Mouse (Mus musculus) retina, postnatal 7 days (tissue): ENCODE results near the gene Fxr2.

Experiments
- DNase-seq: peaks from one replicate; pipeline ENCODE4 v3.0.0-alpha.2; 2012; ENCODE audit warnings: low read depth, low spot score

The Fxr2 gene

DNA sequence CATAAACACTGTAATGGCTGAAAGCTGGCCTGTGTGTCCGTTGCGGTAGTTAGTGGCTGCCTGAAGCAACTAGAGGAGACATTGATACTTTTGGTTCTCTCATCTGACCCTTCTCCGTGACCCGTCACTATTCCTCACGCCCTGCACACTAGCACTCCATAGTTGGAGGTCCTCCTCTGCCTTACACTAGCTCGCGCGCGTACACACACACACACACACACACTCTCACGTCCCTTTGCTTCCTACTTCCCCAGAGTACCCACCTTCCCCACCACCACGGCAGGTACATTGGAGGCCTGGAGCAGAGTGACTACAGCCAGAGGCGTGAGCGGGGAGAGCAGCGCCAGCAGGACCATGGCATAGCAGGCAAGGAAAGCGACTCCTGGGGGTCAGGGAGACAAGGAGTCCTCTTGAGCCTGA, 24.7 kb downstream of the Fxr2 start:
- DNase-seq: no peak

- DNase-seq: no peak
Measured at GRCm38 (mm10) chr11:69661221-69661881, 28.6 kb downstream of the Fxr2 start.

GRCm38 (mm10) chr11:69662213-69662966, 29.6 kb downstream of the Fxr2 start, which contains the start of gene Mpdu1:
Mpdu1 (minus strand) TSS chr11:69662642.
- peak; percentile 95 for DNase-seq

GRCm38 (mm10) chr11:69662967-69663671, 30.3 kb downstream of the Fxr2 start:
- no peak for DNase-seq

DNA sequence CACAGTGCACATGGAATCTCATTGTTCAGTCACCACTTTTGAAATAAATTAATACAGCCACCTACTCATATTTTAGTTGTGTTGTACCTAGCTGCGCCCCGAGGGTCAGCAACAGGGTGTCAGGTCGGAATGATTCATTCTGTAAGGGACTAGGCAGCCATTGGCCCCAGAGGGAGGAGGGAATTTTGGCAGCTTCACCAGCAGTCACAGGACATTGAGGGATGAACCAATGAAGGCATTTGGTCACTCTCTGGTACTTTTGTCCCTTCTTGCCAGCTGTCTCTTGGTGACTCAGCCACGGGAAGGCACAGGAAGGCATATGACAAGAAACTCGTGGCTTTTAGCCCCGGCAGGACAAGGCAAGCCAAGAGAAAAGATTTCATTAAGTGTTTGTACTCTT, 31.0 kb downstream of the Fxr2 start:
- DNase-seq: no peak

GRCm38 (mm10) chr11:69664841-69665240, 32.1 kb downstream of the Fxr2 start:
- no peak for DNase-seq

- no peak for DNase-seq
Measured at GRCm38 (mm10) chr11:69665457-69665960, 32.7 kb downstream of the Fxr2 start.

DNA sequence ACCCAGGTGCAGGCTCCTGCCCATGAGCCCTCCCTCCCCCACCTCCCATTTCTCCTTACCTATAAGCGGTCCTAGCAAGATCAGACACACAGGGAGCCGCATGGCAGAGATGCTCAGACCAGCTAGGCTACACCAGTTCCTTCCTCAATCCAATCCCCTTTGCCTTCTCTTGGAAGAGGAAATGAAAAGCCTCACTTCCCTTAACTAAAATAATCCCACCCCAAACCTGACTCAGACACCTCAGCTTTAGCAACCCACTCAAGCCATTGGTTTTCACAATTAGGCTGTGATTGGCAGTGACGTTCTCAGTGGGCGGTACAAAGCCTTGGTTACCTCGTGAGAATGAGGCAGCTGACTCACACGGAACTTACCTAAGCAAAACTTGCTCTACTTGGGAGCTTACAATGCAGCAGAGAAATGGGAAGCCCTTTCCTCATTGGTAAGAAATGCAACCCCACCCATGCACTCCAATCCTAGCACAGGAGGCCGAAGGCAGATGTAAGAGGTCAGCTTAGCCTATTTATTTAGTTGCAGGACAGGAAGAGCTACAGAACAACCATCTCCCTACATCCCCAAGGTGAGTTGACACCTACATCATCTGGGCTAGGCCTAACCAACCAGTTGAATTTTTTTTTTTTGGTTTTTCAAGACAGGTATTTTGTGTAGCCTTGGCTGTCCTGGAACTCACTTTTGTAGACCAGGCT, 33.3 kb downstream of the Fxr2 start, which contains the start of gene Cd68:
TSS of gene Cd68 (minus strand) at position 193 of the 704 bp plus-strand sequence.
- no peak for DNase-seq

GRCm38 (mm10) chr11:69666665-69667005, 33.8 kb downstream of the Fxr2 start:
- DNase-seq: no peak

- DNase-seq: peak; percentile 95
Measured at GRCm38 (mm10) chr11:69670786-69671725, 38.3 kb downstream of the Fxr2 start.

GRCm38 (mm10) chr11:69671726-69672124, 38.9 kb downstream of the Fxr2 start:
- no peak for DNase-seq

DNA sequence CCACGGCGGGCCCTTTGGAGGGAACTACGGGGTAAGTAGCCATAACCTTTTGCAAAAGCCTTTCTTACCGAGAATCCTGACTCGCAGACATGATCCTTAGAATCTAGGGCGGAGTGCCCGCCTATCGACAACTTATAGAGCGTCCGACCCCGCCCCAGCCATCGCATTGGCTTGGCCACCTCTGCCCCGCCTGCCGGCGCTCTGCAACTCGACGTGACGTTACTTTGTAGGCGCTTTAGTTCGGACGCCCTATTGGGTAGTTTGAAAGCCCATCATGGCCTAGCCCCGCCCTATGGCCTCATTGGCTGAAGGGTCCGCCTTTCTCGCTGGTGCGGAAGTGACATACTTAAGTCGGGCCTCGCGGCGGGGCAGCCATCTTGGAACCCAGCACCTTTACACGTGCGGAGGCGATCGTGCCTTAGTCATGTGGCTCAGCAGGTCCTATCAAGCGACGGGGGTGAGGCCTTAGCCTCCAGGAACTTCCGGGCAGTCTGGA, 39.5 kb downstream of the Fxr2 start, which contains the start of gene Eif4a1:
TSS of gene Eif4a1 (minus strand) at position 213 of the 496 bp plus-strand sequence.
- DNase-seq: peak; percentile 99

- no peak for DNase-seq
Measured at GRCm38 (mm10) chr11:69679144-69679543, 46.4 kb downstream of the Fxr2 start.

GRCm38 (mm10) chr11:69680136-69680855, 47.5 kb downstream of the Fxr2 start:
- no peak for DNase-seq

- DNase-seq: peak; percentile 93
Measured at GRCm38 (mm10) chr11:69681314-69682208, 48.8 kb downstream of the Fxr2 start, which contains the start of gene Senp3. Senp3 (minus strand) TSS chr11:69682084.

DNA sequence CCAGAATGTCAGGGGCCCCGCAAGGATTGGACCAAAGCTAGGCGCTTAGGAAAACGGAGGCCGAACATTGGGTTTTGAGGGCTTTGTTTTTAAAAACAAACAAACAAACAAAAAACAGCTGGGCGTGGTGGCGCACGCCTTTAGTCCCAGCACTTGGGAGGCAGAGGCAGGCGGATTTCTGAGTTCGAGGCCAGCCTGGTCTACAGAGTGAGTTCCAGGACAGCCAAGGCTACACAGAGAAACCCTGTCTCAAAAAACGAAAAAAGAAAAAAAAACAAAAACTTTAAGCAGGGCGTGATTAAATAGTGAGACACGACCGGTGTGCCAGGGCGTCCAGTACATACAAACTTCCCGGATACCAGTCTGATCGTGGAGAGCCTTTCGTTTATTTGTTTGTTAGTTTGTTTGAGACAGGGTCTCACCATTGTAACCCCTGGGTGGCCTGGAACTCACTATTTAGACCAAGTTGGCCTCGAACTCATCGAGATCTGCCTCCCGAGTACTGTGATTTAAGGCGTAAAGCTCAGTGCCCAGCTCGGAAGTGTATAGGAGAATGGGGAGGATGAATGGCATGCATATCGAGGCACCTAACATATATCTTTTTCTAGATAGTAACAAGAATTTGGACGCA, 49.5 kb downstream of the Fxr2 start:
- no peak for DNase-seq

GRCm38 (mm10) chr11:69682840-69683533, 50.2 kb downstream of the Fxr2 start:
- DNase-seq: peak; percentile 85
